Mouse (Mus musculus) neural tube, embryonic 14.5 days (tissue): ENCODE results near the gene Gm45785. TPM values are rescaled to one million over a fixed set of nuclear protein-coding genes. Genes with fewer than 3 reads are reported as not detected.

ENCODE experiments used
- ATAC-seq: fragments of 200-750 bp; cut with Nextera tagmentation; 2 replicates; pipeline ENCODE4 v1.8.0; 2017; ENCODE audit warnings: low read depth, mild to moderate bottlenecking, moderate TSS enrichment, moderate library complexity
- H3K27ac ChIP-seq: fragments of 300-500 bp; sonication (generic); 2 replicates; pipeline ENCODE4 v1.5.1; 2014; ENCODE audit warnings: low read depth, mild to moderate bottlenecking, control low read depth, low read length, moderate library complexity, mixed read lengths
- H3K27me3 ChIP-seq: fragments of 300-500 bp; sonication (generic); 2 replicates; pipeline ENCODE4 v1.6.1; 2014; ENCODE audit warnings: low read length; ENCODE audit not compliant: control insufficient read depth, insufficient read depth
- H3K36me3 ChIP-seq: fragments of 300-500 bp; sonication (generic); 2 replicates; pipeline ENCODE4 v1.6.1; 2014; ENCODE audit warnings: low read length, mixed read lengths; ENCODE audit not compliant: control insufficient read depth, insufficient read depth
- H3K4me1 ChIP-seq: fragments of 300-500 bp; sonication (generic); 2 replicates; pipeline ENCODE4 v1.6.1; 2014; ENCODE audit warnings: low read length; ENCODE audit not compliant: control insufficient read depth, insufficient read depth
- H3K4me2 ChIP-seq: fragments of 300-500 bp; sonication (generic); 2 replicates; pipeline ENCODE4 v1.6.1; 2014; ENCODE audit warnings: mild to moderate bottlenecking, low read depth, low read length, control low read depth
- H3K4me3 ChIP-seq: fragments of 300-500 bp; sonication (generic); 2 replicates; pipeline ENCODE4 v1.5.1; 2014; ENCODE audit warnings: low read depth, low read length, control low read depth, mixed read lengths
- H3K9ac ChIP-seq: fragments of 300-500 bp; sonication (generic); replicated peaks from 2 replicates; pipeline ENCODE4 v1.6.1; 2014; ENCODE audit warnings: low read depth, mild to moderate bottlenecking, control low read depth, low read length, mixed read lengths
- H3K9me3 ChIP-seq: fragments of 300-500 bp; sonication (generic); 2 replicates; pipeline ENCODE4 v1.6.1; 2016; ENCODE audit warnings: low read length; ENCODE audit not compliant: control insufficient read depth
- WGBS: fragments of 180-500 bp; shearing (Covaris S2); extraction: QIAGEN DNeasy Blood & Tissue Kit; methylation state at CpG from one replicate; pipeline ENCODE4 v1.1.7; 2014; 5-methylcytosine and 5-hydroxymethylcytosine counted together
- polyA plus RNA-seq: library from polyadenylated mRNA; unstranded; fragments of >200 nt; fragmentation: Nextera tagmentation; extraction: Ambion mirVana; gene quantifications from 2 replicates; pipeline ENCODE4 v1.2.1, GENCODE M21; 2014

Gene Gm45785
- polyA plus RNA-seq, 1 experiment from 2014 or later, result 0.56 TPM

- 83% methylated on average over 9 of the region's 9 CpGs for WGBS
- H3K4me2 ChIP-seq, result no peak overlapping the region
- no peak overlapping the region for H3K27ac ChIP-seq
- H3K9me3 ChIP-seq, result no peaks in the 10 kb centered on the region
- H3K27me3 ChIP-seq, result no peaks in the 10 kb centered on the region
- peaks cover 15% of the 10 kb centered on the region for H3K4me1 ChIP-seq
- no peak overlapping the region for H3K9ac ChIP-seq
- peaks cover 26% of the 10 kb centered on the region for H3K36me3 ChIP-seq
- no peak for ATAC-seq
- H3K4me3 ChIP-seq, result no peak overlapping the region
These were observed 2.7 kb downstream of the Gm45785 start for GRCm38 (mm10) chr7:140853386-140853785.

GRCm38 (mm10) chr7:140851916-140852315 lies 4.2 kb downstream of the Gm45785 start:
- H3K4me2 ChIP-seq, result no peak overlapping the region
- no peaks in the 10 kb centered on the region for H3K27me3 ChIP-seq
- H3K9ac ChIP-seq, result no peak overlapping the region
- H3K4me3 ChIP-seq, result no peak overlapping the region
- H3K9me3 ChIP-seq, result no peaks in the 10 kb centered on the region
- no peak for ATAC-seq
- H3K27ac ChIP-seq, result no peak overlapping the region
- H3K36me3 ChIP-seq, result peaks cover 26% of the 10 kb centered on the region
- H3K4me1 ChIP-seq, result peaks cover 9% of the 10 kb centered on the region
- 96% methylated on average over 4 of the region's 4 CpGs for WGBS

GRCm38 (mm10) chr7:140848591-140848990 lies 7.5 kb downstream of the Gm45785 start:
- Histone ChIP-seq H3K9ac (no peak overlapping the region), H3K27ac (no peak overlapping the region), H3K9me3 (no peaks in the 10 kb centered on the region), H3K27me3 (no peaks in the 10 kb centered on the region), H3K4me1 (no peaks in the 10 kb centered on the region), H3K4me3 (no peak overlapping the region), H3K36me3 (peaks cover 17% of the 10 kb centered on the region), H3K4me2 (no peak overlapping the region)
- ATAC-seq, result no peak
- WGBS, result 89% methylated on average over 10 of the region's 10 CpGs

GRCm38 (mm10) chr7:140847755-140848580 lies 8.2 kb downstream of the Gm45785 start, which contains the start of gene Odf3:
Gene Odf3 (plus strand): TSS chr7:140847805.
- H3K27me3 ChIP-seq, result no peaks in the 10 kb centered on the region
- WGBS, result 68% methylated on average over 11 of the region's 11 CpGs
- H3K27ac ChIP-seq, result no peak within 1 kb of the TSS
- H3K9me3 ChIP-seq, result no peaks in the 10 kb centered on the region
- peaks cover 10% of the 10 kb centered on the region; the same call in 1 of the 2 replicates for H3K36me3 ChIP-seq
- no peak within 1 kb of the TSS for H3K4me2 ChIP-seq
- no peak within 1 kb of the TSS for H3K4me3 ChIP-seq
- H3K9ac ChIP-seq, result no peak within 1 kb of the TSS
- no peaks in the 10 kb centered on the region for H3K4me1 ChIP-seq
- no peak for ATAC-seq

- Histone ChIP-seq H3K4me2 (no peak overlapping the region), H3K27ac (no peak overlapping the region), H3K9ac (no peak overlapping the region), H3K4me3 (no peak overlapping the region), H3K36me3 (no peaks in the 10 kb centered on the region; the same call in 1 of the 2 replicates), H3K9me3 (no peaks in the 10 kb centered on the region), H3K27me3 (no peaks in the 10 kb centered on the region), H3K4me1 (no peaks in the 10 kb centered on the region)
- ATAC-seq, result no peak
- 85% methylated on average over 10 of the region's 10 CpGs for WGBS
These were observed 9.5 kb downstream of the Gm45785 start for GRCm38 (mm10) chr7:140846676-140847075.

GRCm38 (mm10) chr7:140845683-140846082 lies 10.4 kb downstream of the Gm45785 start:
- Histone ChIP-seq H3K27me3 (no peaks in the 10 kb centered on the region), H3K9me3 (no peaks in the 10 kb centered on the region), H3K9ac (no peak overlapping the region), H3K4me2 (no peak overlapping the region), H3K4me1 (no peaks in the 10 kb centered on the region), H3K27ac (no peak overlapping the region), H3K4me3 (no peak overlapping the region), H3K36me3 (no peaks in the 10 kb centered on the region; the same call in 1 of the 2 replicates)
- no peak for ATAC-seq
- 75% methylated on average over 4 of the region's 4 CpGs for WGBS

- no peaks in the 10 kb centered on the region for H3K4me1 ChIP-seq
- no peak within 1 kb of the TSS for H3K27ac ChIP-seq
- H3K4me3 ChIP-seq, result no peak within 1 kb of the TSS
- no peak within 1 kb of the TSS for H3K4me2 ChIP-seq
- peak; percentile 85 for ATAC-seq
- H3K27me3 ChIP-seq, result no peaks in the 10 kb centered on the region
- H3K9me3 ChIP-seq, result no peaks in the 10 kb centered on the region
- WGBS, result 36% methylated on average over 14 of the region's 14 CpGs
- H3K9ac ChIP-seq, result no peak within 1 kb of the TSS
- H3K36me3 ChIP-seq, result no peaks in the 10 kb centered on the region
These were observed 11.0 kb downstream of the Gm45785 start, which contains the start of gene Scgb1c1 for GRCm38 (mm10) chr7:140844905-140845665. Gene Scgb1c1 (plus strand): TSS chr7:140845547.

GRCm38 (mm10) chr7:140843806-140844205 lies 12.3 kb downstream of the Gm45785 start:
- ATAC-seq, result no peak

More at GRCm38 (mm10) chr7:140843806-140844205, 12.3 kb downstream of the Gm45785 start:
- Histone ChIP-seq H3K9me3 (no peaks in the 10 kb centered on the region), H3K4me3 (no peak overlapping the region), H3K27ac (no peak overlapping the region), H3K9ac (no peak overlapping the region), H3K36me3 (no peaks in the 10 kb centered on the region), H3K4me2 (no peak overlapping the region), H3K4me1 (no peaks in the 10 kb centered on the region), H3K27me3 (no peaks in the 10 kb centered on the region)
- WGBS, result 84% methylated on average over 7 of the region's 7 CpGs
